Mouse (Mus musculus) liver, embryonic 14.5 days (tissue): ENCODE measurements around the gene Gtsf2.

Source experiments
- CTCF ChIP-seq: IDR thresholded peaks from 2 replicates; pipeline ENCODE4 v1.5.1; 2016; ENCODE audit warnings: antibody characterized with exemption, low read depth, control low read depth
- EP300 ChIP-seq: IDR thresholded peaks from 2 replicates; pipeline ENCODE4 v1.6.1; 2016; ENCODE audit warnings: antibody characterized with exemption, low read depth

GRCm38 (mm10) chr15:103473769-103474168 is 25.5 kb upstream of the Gtsf2 start:
- TF ChIP-seq CTCF (no peak), EP300 (no peak)
